Mouse (Mus musculus): Measurements from ENCODE around the gene Hoxa10. TPM values are rescaled to one million over a fixed set of nuclear protein-coding genes. Genes with fewer than 3 reads are reported as not detected.

Hoxa10 gene
- polyA plus RNA-seq, 1 experiment from 2014 or later: 0.15 TPM

DNA sequence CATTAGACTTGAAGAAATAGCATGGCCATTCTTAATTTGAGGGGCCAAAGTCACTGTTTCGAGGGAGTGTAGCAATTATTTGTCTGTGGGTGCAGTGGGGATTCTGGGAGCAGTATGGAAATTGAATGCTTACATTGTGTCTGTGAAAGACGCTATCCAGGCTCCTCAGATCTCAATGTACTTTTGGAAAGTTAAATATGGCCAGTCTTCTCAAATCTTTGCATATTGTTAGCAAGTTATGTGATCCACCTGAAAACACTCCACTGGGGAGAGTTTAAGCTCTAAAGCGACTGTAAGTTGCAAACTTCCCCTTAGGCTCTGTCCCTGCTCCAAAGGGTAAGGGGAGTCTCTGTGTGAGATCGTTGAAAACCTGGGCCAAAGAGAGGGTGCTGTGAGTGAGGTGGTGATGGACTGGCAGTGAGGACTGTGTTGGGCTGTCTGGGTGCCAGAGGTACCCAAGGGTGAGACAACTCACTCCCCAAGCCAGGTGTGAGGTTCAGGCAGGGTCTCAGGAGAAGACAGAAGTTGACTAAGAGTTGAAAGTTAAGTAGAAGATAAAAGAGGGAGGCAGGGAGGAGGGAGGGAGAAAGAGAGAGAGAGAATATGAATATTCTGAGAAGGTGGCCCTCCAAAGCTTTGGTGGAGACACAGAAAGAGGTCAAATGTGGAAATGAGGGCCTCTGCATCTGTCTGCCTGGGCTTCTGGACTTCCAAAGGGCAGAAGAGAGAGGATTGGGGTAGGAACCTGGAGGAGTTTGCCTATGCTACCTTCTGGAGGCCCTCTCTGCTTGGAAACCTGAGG is 33.6 kb downstream of the Hoxa10 start:
- Histone ChIP-seq H3K27ac (no peak overlapping the region), H3K4me1 (peaks cover 12% of the 10 kb centered on the region), H3K9me3 (no peaks in the 10 kb centered on the region), H3K36me3 (replicated peaks) (no peaks in the 10 kb centered on the region), H3K27me3 (replicated peaks) (peaks cover 98% of the 10 kb centered on the region), H3K9ac (no peak overlapping the region), H3K4me2 (no peak overlapping the region), H3K4me3 (no peak overlapping the region)
- ATAC-seq (replicated peaks): no peak
- 3% methylated on average over 4 of the region's 4 CpGs for WGBS

DNA sequence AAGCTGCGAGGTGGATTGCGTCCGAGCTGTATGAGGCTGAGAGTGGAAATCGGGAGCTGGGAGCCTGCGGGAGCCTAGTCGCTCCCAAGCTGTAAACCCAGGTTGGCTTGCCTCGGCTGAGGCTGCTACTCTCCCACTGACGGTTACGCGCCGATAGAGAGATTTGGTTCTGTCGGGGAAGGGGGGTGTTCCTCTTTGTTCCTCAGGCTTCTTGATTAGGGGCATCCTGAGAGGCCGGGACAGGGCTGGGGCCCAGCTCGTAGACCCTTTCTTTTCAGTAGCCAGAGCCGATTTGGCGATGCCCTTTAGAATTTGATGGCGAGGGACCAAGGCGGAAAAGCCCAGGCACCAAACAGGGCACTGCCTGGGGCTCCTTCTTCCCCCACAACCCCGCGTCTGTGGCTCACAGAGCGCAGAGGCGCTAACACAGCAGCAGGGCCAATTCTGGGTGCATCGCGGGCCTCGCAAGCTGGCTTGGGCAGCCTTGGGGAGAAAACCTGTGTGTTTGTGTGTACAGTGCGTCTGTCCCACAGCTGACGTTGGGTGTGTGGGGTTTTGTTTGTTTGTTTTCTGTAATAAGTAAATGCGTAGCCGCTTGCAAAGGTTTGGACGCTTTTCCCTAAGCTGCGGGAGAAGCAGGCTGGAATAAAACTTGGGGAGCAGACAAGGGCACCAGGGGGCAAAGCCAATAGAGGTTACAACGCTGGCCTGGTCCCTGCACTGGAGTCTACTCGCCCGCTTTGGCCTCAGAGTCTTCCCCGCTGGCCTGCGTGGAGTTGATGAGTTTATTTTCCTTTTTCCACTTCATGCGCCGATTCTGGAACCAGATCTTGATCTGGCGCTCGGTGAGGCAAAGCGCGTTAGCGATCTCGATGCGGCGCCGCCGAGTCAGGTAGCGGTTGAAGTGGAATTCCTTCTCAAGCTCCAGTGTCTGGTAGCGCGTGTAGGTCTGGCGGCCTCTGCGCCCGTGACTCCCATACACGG is 34.7 kb downstream of the Hoxa10 start:
- ATAC-seq (replicated peaks): no peak
- whole genome bisulfite sequencing: under 1% methylated on average over 55 of the region's 55 CpGs
- Histone ChIP-seq H3K9me3 (no peaks in the 10 kb centered on the region), H3K9ac (no peak overlapping the region), H3K4me2 (no peak overlapping the region), H3K4me3 (no peak overlapping the region), H3K36me3 (replicated peaks) (no peaks in the 10 kb centered on the region), H3K27ac (no peak overlapping the region), H3K4me1 (peaks cover 6% of the 10 kb centered on the region), H3K27me3 (replicated peaks) (peaks cover 98% of the 10 kb centered on the region)

DNA sequence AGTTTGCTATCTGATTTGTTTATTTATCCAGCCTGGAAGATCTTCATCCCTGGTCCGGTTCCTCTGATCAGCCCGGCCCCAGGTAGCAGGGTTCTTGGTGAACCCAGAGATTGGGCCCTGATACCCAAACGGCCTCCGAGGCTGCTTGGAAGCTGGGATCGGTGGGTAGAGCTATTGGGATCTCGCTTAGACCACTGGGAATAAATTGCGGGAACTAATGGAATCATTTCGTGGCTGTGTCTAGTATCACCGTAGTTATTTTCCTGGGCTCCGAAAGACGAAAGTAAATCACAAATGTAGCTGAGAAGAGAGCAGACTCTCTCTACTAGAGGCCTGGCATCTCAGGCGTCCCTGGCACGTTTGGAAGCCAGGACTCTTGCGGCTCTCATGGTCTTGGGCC is 35.4 kb downstream of the Hoxa10 start:
- 4% methylated on average over 14 of the region's 14 CpGs for WGBS
- H3K4me2 ChIP-seq: no peak overlapping the region
- H3K9me3 ChIP-seq: no peaks in the 10 kb centered on the region
- H3K4me1 ChIP-seq: peaks cover 6% of the 10 kb centered on the region
- ATAC-seq (replicated peaks): no peak
- no peak overlapping the region for H3K9ac ChIP-seq
- H3K27ac ChIP-seq: no peak overlapping the region
- no peak overlapping the region for H3K4me3 ChIP-seq
- H3K27me3 ChIP-seq (replicated peaks): peaks cover 99% of the 10 kb centered on the region
- H3K36me3 ChIP-seq (replicated peaks): no peaks in the 10 kb centered on the region

GRCm38 (mm10) chr6:52204050-52204752 is 36.5 kb downstream of the Hoxa10 start, which contains the start of gene Hoxa5:
TSS of gene Hoxa5 (minus strand) at chr6:52204587.
- Histone ChIP-seq H3K9ac (no peak within 1 kb of the TSS), H3K36me3 (replicated peaks) (no peaks in the 10 kb centered on the region), H3K4me3 (no peak within 1 kb of the TSS), H3K9me3 (no peaks in the 10 kb centered on the region), H3K4me2 (0 out of 2 replicates have a peak within 1 kb of the TSS, but pooled peaks have one; percentile 0), H3K27me3 (replicated peaks) (peaks cover 99% of the 10 kb centered on the region), H3K27ac (no peak within 1 kb of the TSS), H3K4me1 (peaks cover 6% of the 10 kb centered on the region)
- under 1% methylated on average over 65 of the region's 65 CpGs for WGBS
- no peak for ATAC-seq (replicated peaks)

DNA sequence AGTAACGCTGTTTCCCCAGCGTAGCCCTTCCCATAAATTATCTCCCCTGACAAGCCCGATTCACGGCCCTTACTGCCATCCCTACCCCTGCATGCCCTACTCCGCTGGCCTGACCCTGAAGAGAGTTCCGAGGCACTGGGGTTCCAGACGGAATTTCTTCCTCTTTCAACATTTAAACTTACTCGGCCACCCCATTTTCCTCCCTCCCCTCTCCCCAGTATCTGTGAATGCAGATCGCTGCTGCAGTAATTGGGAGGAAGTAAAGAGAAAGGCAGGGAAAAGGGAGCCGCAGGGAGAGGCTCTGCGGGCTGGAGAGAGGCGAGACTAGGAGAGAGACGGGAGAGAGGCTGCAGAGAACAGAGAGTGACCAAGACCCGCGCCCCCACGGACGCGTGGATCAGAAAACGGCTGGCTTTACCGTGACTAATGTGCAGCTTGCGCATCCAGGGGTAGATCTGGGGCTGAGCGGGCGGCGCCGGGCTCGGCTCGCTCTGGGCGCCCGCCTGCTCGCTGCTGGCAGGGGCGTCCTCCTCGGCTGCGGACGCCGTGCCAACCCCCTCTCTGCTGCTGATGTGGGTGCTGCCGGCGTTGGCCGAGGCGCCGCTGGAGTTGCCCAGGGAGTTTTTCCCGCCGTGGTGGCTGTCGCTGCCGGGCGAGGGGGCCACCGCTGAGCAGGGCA is 37.1 kb downstream of the Hoxa10 start:
- Histone ChIP-seq H3K4me2 (no peak overlapping the region), H3K4me1 (peaks cover 6% of the 10 kb centered on the region), H3K4me3 (no peak overlapping the region), H3K9me3 (no peaks in the 10 kb centered on the region), H3K27me3 (replicated peaks) (peaks cover 99% of the 10 kb centered on the region), H3K27ac (no peak overlapping the region), H3K36me3 (replicated peaks) (no peaks in the 10 kb centered on the region), H3K9ac (no peak overlapping the region)
- under 1% methylated on average over 46 of the region's 46 CpGs for WGBS
- ATAC-seq (replicated peaks): no peak

GRCm38 (mm10) chr6:52203121-52203370 is 37.6 kb downstream of the Hoxa10 start:
- no peak overlapping the region for H3K27ac ChIP-seq
- no peak overlapping the region for H3K4me3 ChIP-seq
- no peak for ATAC-seq (replicated peaks)

DNA sequence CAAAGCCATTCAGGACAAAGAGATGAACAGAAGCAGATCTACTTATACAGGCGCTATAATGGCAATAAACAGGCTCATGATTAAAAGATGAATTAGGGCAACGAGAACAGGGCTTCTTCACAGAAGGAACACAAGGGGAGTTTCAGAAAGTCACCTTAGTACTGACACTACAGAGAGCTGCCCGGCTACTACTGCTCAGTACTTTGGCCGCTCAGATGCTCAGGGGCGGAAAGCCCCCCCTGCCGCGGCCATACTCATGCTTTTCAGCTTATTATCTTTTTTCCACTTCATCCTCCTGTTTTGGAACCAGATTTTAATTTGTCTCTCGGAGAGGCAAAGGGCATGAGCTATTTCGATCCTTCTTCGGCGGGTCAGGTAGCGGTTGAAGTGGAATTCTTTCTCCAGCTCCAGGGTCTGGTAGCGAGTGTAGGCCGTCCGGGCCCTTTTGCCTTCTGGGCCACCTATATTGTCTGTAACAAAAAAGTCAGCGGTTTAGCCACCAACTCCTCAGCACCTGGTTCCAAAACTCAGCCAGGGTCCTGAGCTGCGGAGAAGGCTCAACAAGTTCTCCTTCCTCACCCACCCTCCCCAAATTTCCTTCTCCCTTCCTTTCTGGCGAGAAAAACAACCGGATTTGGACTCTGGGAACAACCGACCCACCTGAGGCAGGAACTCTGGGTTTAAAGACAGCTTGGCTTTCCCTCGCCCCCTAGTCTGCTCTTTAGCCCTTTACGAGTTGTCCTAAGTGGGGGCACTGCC is 38.1 kb downstream of the Hoxa10 start:
- H3K27me3 ChIP-seq (replicated peaks): peaks cover 100% of the 10 kb centered on the region
- peaks cover 6% of the 10 kb centered on the region for H3K4me1 ChIP-seq
- H3K27ac ChIP-seq: no peak overlapping the region
- no peaks in the 10 kb centered on the region for H3K36me3 ChIP-seq (replicated peaks)
- H3K9me3 ChIP-seq: no peaks in the 10 kb centered on the region
- 2% methylated on average over 22 of the region's 22 CpGs for WGBS
- H3K9ac ChIP-seq: no peak overlapping the region
- H3K4me3 ChIP-seq: no peak overlapping the region
- no peak for ATAC-seq (replicated peaks)
- H3K4me2 ChIP-seq: no peak overlapping the region

More at GRCm38 (mm10) chr6:52203121-52203370, 37.6 kb downstream of the Hoxa10 start:
- 2% methylated on average over 10 of the region's 10 CpGs for WGBS
- no peaks in the 10 kb centered on the region for H3K36me3 ChIP-seq (replicated peaks)
- peaks cover 6% of the 10 kb centered on the region for H3K4me1 ChIP-seq
- peaks cover 99% of the 10 kb centered on the region for H3K27me3 ChIP-seq (replicated peaks)
- H3K9me3 ChIP-seq: no peaks in the 10 kb centered on the region
- no peak overlapping the region for H3K4me2 ChIP-seq
- no peak overlapping the region for H3K9ac ChIP-seq

GRCm38 (mm10) chr6:52201269-52201668 is 39.4 kb downstream of the Hoxa10 start:
- Histone ChIP-seq H3K9ac (no peak overlapping the region), H3K27ac (no peak overlapping the region), H3K27me3 (replicated peaks) (peaks cover 100% of the 10 kb centered on the region), H3K4me2 (no peak overlapping the region), H3K4me1 (peaks cover 6% of the 10 kb centered on the region), H3K9me3 (no peaks in the 10 kb centered on the region), H3K4me3 (no peak overlapping the region), H3K36me3 (replicated peaks) (no peaks in the 10 kb centered on the region)
- WGBS: 7% methylated on average over 1 of the region's 1 CpGs
- ATAC-seq (replicated peaks): no peak

DNA sequence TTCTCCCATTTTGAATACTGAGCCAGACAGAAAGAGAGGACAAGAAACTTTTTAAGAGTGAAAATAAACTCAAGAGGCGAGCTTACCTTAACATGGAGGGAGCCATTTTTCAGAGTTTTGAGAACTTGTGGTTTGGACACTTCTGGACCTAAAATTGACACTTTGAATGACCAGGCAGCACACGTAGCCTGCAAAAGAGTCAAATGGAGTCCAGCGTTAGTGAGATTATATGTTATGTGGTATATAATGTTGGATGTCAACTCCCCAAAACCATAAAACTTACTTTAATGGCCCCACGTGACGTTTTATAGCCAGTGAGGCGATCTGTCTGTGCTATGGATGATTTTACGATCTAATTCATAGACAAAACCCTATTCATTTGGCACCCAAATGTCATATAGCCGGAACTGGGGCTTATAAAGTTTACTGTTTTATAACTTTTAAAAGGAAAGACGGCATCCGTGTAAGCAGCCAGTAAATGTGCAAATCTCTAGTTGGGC is 39.9 kb downstream of the Hoxa10 start:
- no peak overlapping the region for H3K4me3 ChIP-seq
- no peak overlapping the region for H3K4me2 ChIP-seq
- no peak overlapping the region for H3K9ac ChIP-seq
- no peak overlapping the region for H3K27ac ChIP-seq
- H3K36me3 ChIP-seq (replicated peaks): no peaks in the 10 kb centered on the region
- WGBS: 7% methylated on average over 10 of the region's 10 CpGs
- H3K4me1 ChIP-seq: peaks cover 6% of the 10 kb centered on the region
- no peaks in the 10 kb centered on the region for H3K9me3 ChIP-seq
- peaks cover 100% of the 10 kb centered on the region for H3K27me3 ChIP-seq (replicated peaks)
- no peak for ATAC-seq (replicated peaks)

DNA sequence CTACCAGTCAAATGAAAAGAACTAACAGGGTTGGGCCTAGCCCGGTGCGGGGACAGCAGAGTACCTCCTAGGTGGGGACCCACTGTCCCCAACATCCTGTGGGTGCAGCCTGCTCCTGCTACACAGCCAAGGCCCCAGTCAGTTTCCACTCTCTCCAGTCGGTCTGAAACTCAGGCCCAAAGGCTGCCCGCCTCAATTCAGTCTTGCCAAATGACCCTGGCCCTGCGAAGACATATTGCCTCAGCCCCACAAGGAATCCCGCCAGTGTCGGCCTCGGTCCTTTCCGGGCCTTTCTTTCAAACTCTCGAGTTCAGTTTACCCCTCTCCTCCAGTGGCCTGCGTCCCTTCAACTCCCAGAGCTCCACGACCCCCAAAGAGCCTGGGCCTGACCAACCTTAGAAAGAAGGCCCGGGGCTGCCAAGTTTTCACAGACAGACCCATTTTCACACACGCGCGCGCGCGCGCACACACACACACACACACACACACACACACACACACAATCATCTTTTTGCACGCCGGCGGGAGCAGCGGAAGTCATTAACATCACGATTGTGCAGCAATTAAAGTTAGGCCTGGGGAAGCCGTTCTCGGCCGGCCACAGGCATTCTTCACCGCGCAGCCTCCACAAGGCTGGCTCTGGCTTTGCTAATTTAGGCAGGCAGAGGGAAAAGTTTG is 40.4 kb downstream of the Hoxa10 start:
- no peak overlapping the region for H3K27ac ChIP-seq
- H3K27me3 ChIP-seq (replicated peaks): peaks cover 100% of the 10 kb centered on the region
- WGBS: 3% methylated on average over 30 of the region's 30 CpGs

GRCm38 (mm10) chr6:52197271-52197670 is 43.4 kb downstream of the Hoxa10 start:
- no peaks in the 10 kb centered on the region for H3K36me3 ChIP-seq (replicated peaks)
- H3K9ac ChIP-seq: no peak overlapping the region
- ATAC-seq (replicated peaks): no peak
- H3K4me1 ChIP-seq: no peaks in the 10 kb centered on the region
- H3K27ac ChIP-seq: no peak overlapping the region
- 2% methylated on average over 10 of the region's 10 CpGs for WGBS
- H3K4me2 ChIP-seq: no peak overlapping the region
- H3K27me3 ChIP-seq (replicated peaks): peaks cover 99% of the 10 kb centered on the region
- no peak overlapping the region for H3K4me3 ChIP-seq
- H3K9me3 ChIP-seq: no peaks in the 10 kb centered on the region

More for the DNA sequence above, 40.4 kb downstream of the Hoxa10 start:
- Histone ChIP-seq H3K9me3 (no peaks in the 10 kb centered on the region), H3K4me3 (no peak overlapping the region), H3K36me3 (replicated peaks) (no peaks in the 10 kb centered on the region), H3K4me2 (no peak overlapping the region), H3K9ac (no peak overlapping the region), H3K4me1 (peaks cover 6% of the 10 kb centered on the region)
- no peak for ATAC-seq (replicated peaks)
